In the genomic region with DNA sequence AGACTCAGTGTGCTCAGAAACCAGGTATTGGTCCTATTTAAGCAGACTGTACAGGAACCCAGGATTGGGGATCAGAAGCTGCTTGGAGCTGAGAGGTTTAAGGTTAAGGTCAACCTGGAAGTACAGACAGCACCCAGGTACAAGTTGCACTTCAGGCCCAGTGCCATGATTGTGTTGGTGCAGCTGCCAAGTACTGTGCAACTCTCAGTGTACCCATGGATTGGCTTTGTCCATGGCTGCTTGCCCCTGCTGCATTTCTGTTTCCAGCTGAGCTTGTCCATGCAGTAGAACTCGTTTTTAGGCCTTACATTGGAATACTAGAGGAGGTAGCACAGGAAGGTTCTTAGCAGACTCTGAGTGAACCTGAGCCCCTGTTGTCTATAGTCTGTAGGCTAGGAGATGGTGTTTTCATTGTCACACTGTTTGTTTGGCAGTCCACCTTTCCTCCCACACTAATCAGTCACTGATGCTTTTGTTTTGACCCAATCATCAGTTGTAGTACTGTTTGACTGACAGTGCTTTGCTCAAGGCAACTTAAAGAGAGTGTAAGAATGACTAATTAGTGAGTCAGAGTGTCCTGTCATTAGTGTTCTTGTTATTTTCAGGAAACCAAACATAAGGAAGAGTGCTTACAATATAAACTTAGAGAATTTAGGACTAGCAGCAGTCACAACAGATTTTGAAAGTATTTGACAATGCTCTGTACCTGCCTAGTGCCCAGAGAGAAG, we compare ENCODE assay signal across 26 mouse cellular contexts. TPM values are rescaled to one million over a fixed set of nuclear protein-coding genes. Genes with fewer than 3 reads are reported as not detected.
DNase-seq lines count a peak whose midpoint lies in the region; TF ChIP-seq lines count a peak whose summit lies in the region.
"Had no signal": no experiment of that assay in that cellular context is flagged by ENCODE, and none has a peak within 500 bp of the region (broad histone marks: within the 10 kb centered on the region; RNA-seq: fewer than 3 reads in every experiment).

No protein-coding gene starts in this region.

- peak; percentile 44 for DNase-seq in adrenal gland, postnatal 10 days
- DNase-seq in adrenal gland, adult 8-10 months = no peak
- peak; percentile 93 for DNase-seq in liver, adult 2 months (ENCODE audit: extremely low read depth, low read depth, low spot score)
- DNase-seq in liver (no peak), 416B (ENCODE audit: low read depth) (peak; percentile 77)
- DNase-seq in fat pad, adult 2 months (ENCODE audit: extremely low read depth, low read depth, low spot score) = peak; percentile 87
- DNase-seq in heart, postnatal 10 days = no peak
- DNase-seq: B cell, adult 2 months; cerebellum, adult 11-12 months; cerebellum, adult 9-11 months; heart, postnatal 36 days; lung, embryonic 14.5 days; right cerebral cortex, postnatal 4 days; thymus, adult 18-20 months; thymus, postnatal 25 days had no signal

- H3K27me3 ChIP-seq in liver, adult 2 months (ENCODE audit: control insufficient read depth, insufficient read depth, low read length) = no peaks in the 10 kb centered on the region
- H3K27me3 ChIP-seq: CH12.LX; embryonic facial prominence, embryonic 13.5 days; heart, embryonic 15.5 days; hindbrain, embryonic 13.5 days; limb, embryonic 15.5 days; liver, embryonic 15.5 days; midbrain, embryonic 13.5 days; neural tube, embryonic 13.5 days had no signal

- no peaks in the 10 kb centered on the region for H3K36me3 ChIP-seq in liver, adult 2 months (ENCODE audit: control insufficient read depth, insufficient read depth, low read length)
- H3K36me3 ChIP-seq: embryonic facial prominence, embryonic 13.5 days; heart, embryonic 15.5 days; hindbrain, embryonic 13.5 days; limb, embryonic 15.5 days; liver, embryonic 15.5 days; midbrain, embryonic 13.5 days; neural tube, embryonic 13.5 days had no signal

- intact Hi-C loops in heart, postnatal 10 days (cut with DNase I) = no loop called here

- no peak overlapping the region for H3K9ac ChIP-seq in liver, adult 2 months (ENCODE audit: low read depth, low read length)
- H3K9ac ChIP-seq: embryonic facial prominence, embryonic 13.5 days; heart, embryonic 15.5 days; hindbrain, embryonic 13.5 days; limb, embryonic 15.5 days; liver, embryonic 15.5 days; lung, embryonic 14.5 days; midbrain, embryonic 13.5 days; neural tube, embryonic 13.5 days had no signal

- no peak for TF ChIP-seq POLR2A in liver, adult 2 months (IDR thresholded peaks at IDR 0.05; ENCODE audit: extremely low read depth, insufficient read depth, low read length)

- peak overlapping the region; percentile 29 for H3K27ac ChIP-seq in liver, adult 2 months (replicated peaks; ENCODE audit: insufficient read depth, low read depth, low read length)
- H3K27ac ChIP-seq: embryonic facial prominence, embryonic 13.5 days; heart, embryonic 15.5 days; hindbrain, embryonic 13.5 days; limb, embryonic 10.5 days; limb, embryonic 15.5 days; liver, embryonic 15.5 days; midbrain, embryonic 13.5 days; neural tube, embryonic 13.5 days; stomach, postnatal 0 days had no signal

- no peak for TF ChIP-seq CTCF in liver, adult 2 months (IDR thresholded peaks at IDR 0.05; ENCODE audit: low read depth, low read length)

- peaks cover 11% of the 10 kb centered on the region for H3K4me1 ChIP-seq in liver, adult 2 months (ENCODE audit: control insufficient read depth, insufficient read depth, low read length)
- H3K4me1 ChIP-seq: embryonic facial prominence, embryonic 13.5 days; limb, embryonic 10.5 days had no signal

- peaks cover 29% of the 10 kb centered on the region; the same call in 1 of the 2 replicates for H3K79me2 ChIP-seq in liver, adult 2 months (ENCODE audit: control insufficient read depth, insufficient read depth, low read length)

- no peak overlapping the region for H3K4me3 ChIP-seq in liver, adult 2 months (ENCODE audit: insufficient read depth, low read depth, low read length)
- H3K4me3 ChIP-seq: embryonic facial prominence, embryonic 13.5 days; heart, embryonic 15.5 days; hindbrain, embryonic 13.5 days; limb, embryonic 10.5 days; limb, embryonic 15.5 days; liver, embryonic 15.5 days; midbrain, embryonic 13.5 days; neural tube, embryonic 13.5 days had no signal

- 3% methylated on average over 1 of the region's 1 CpGs for WGBS in liver, adult 2 months

RNA-seq across cellular contexts. Expression of gene Rnf115, which starts 9.7 kb away (rescaled TPM):
- total RNA-seq in adrenal gland, postnatal 10 days (2021) = 10 to 100 TPM; 34.1 to 35.7 TPM
- total RNA-seq in adrenal gland, adult 8-10 months (2022) = 10 to 100 TPM; 34.0 to 45.9 (median 39.5) TPM
- 30.5 and 33.6 TPM in 2 replicates for total RNA-seq in liver, adult 2 months (2014; rRNA removed)
- 12.7 and 12.9 TPM in 2 replicates for polyA plus RNA-seq in liver, adult 2 months (2012; rRNA removed)
- total RNA-seq in heart, postnatal 10 days (2021) = 10 to 100 TPM; 25.5 to 27.0 TPM

RNA-seq across cellular contexts. Expression of gene Polr3c, which starts 9.7 kb away (rescaled TPM):
- 10 to 100 TPM; 28.0 to 32.7 TPM for total RNA-seq in adrenal gland, postnatal 10 days (2021)
- total RNA-seq in adrenal gland, adult 8-10 months (2022) = 10 to 100 TPM; 30.0 to 33.4 (median 31.1) TPM
- total RNA-seq in liver, adult 2 months (2014; rRNA removed) = 6.5 and 10.0 TPM in 2 replicates
- polyA plus RNA-seq in liver, adult 2 months (2012; rRNA removed) = 16.2 and 19.1 TPM in 2 replicates
- 10 to 100 TPM; 22.2 to 26.1 TPM for total RNA-seq in heart, postnatal 10 days (2021)

RNA-seq across cellular contexts. Expression of gene Nudt17, which starts 28.8 kb away (rescaled TPM):
- 1 to 10 TPM; 3.1 to 5.3 TPM for total RNA-seq in adrenal gland, postnatal 10 days (2021)
- total RNA-seq in adrenal gland, adult 8-10 months (2022) = 1 to 10 TPM; 1.1 to 2.6 (median 1.6) TPM
- 0.20 and 0.28 TPM in 2 replicates for total RNA-seq in liver, adult 2 months (2014; rRNA removed)
- polyA plus RNA-seq in liver, adult 2 months (2012; rRNA removed) = 0.16 and 0.69 TPM in 2 replicates
- total RNA-seq in heart, postnatal 10 days (2021) = 1 to 10 TPM; 2.5 to 3.3 TPM
- total RNA-seq: megakaryocyte-erythroid progenitor cell, adult 5-6 weeks had no signal

RNA-seq across cellular contexts. Expression of gene Pias3, which starts 41.0 kb away (rescaled TPM):
- total RNA-seq in adrenal gland, postnatal 10 days (2021) = 10 to 100 TPM; 22.0 to 32.0 TPM
- 10 to 100 TPM; 27.3 to 38.0 (median 32.6) TPM for total RNA-seq in adrenal gland, adult 8-10 months (2022)
- 1.7 and 2.6 TPM in 2 replicates for total RNA-seq in liver, adult 2 months (2014; rRNA removed)
- 7.3 and 8.1 TPM in 2 replicates for polyA plus RNA-seq in liver, adult 2 months (2012; rRNA removed)
- 10 to 100 TPM; 23.7 to 24.6 TPM for total RNA-seq in heart, postnatal 10 days (2021)

Comparison
In these comparisons a context has a peak if more than half of its experiments do, and no peak if none do; other contexts are left out.
1. DNase-seq: peak in adrenal gland, postnatal 10 days (single experiment), liver, adult 2 months (single experiment), 416B (single experiment) and fat pad, adult 2 months (single experiment); none in adrenal gland, adult 8-10 months (single experiment), liver (single experiment) and heart, postnatal 10 days (0 of 2).